Mouse (Mus musculus): ENCODE results near the gene Cypt12.

Cypt12 gene

GRCm38 (mm10) chr3:17948299-17948698, at the start of gene Cypt12:
Gene Cypt12 (plus strand): TSS chr3:17948410.
- DNase-seq (ENCODE audit: extremely low spot score) = no peak

- no peak for DNase-seq (ENCODE audit: extremely low spot score)
Observed at GRCm38 (mm10) chr3:17913796-17914195, 34.4 kb upstream of the Cypt12 start.

DNA sequence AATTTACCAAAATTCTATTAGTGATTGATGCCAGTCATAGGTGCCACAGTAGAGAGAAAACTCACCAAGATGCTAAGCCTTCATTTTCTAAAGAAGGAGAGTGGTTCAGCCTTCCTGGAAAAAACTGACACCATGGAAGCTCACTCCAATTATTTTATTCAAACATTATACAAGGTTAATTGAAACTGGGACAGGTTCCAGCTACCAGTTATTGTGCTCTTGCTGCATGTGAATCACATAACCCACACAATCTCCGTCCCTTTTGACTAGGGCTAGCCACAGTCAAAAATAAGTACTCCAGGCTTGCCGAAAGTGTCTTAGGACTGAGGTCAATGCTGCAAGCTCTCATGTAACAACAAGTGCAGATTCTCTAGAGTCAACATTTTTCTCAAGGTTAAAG, 8.0 kb upstream of the Cypt12 start:
- DNase-seq (ENCODE audit: extremely low spot score) = no peak
